Mouse (Mus musculus) kidney, embryonic 16.5 days (tissue): ENCODE measurements around the gene Zg16. TPM values are rescaled to one million over a fixed set of nuclear protein-coding genes. Genes with fewer than 3 reads are reported as not detected.

Source experiments
- ATAC-seq: fragments of 200-750 bp; cut with Nextera tagmentation; 2 replicates; pipeline ENCODE4 v1.8.0; 2017; ENCODE audit warnings: moderate TSS enrichment; ENCODE audit not compliant: low FRiP score, low TSS enrichment
- H3K27ac ChIP-seq: fragments of 300-500 bp; sonication (generic); 2 replicates; pipeline ENCODE4 v1.5.1; 2014; ENCODE audit warnings: low read length
- H3K27me3 ChIP-seq: fragments of 300-500 bp; sonication (generic); 2 replicates; pipeline ENCODE4 v1.6.1; 2014; ENCODE audit warnings: low read length, control low read depth, mixed read lengths; ENCODE audit not compliant: insufficient read depth
- H3K36me3 ChIP-seq: fragments of 300-500 bp; sonication (generic); 2 replicates; pipeline ENCODE4 v1.6.1; 2014; ENCODE audit warnings: low read length, control low read depth, mixed read lengths; ENCODE audit not compliant: insufficient read depth
- H3K4me1 ChIP-seq: fragments of 300-500 bp; sonication (generic); 2 replicates; pipeline ENCODE4 v1.6.1; 2014; ENCODE audit warnings: low read length, control low read depth, mixed read lengths; ENCODE audit not compliant: insufficient read depth
- H3K4me2 ChIP-seq: fragments of 300-500 bp; sonication (generic); replicated peaks from 2 replicates; pipeline ENCODE4 v1.6.1; 2014; ENCODE audit warnings: low read depth, low read length
- H3K4me3 ChIP-seq: fragments of 300-500 bp; sonication (generic); 2 replicates; pipeline ENCODE4 v1.5.1; 2014; ENCODE audit warnings: mild to moderate bottlenecking, low read length
- H3K9ac ChIP-seq: fragments of 300-500 bp; sonication (generic); replicated peaks from 2 replicates; pipeline ENCODE4 v1.6.1; 2014; ENCODE audit warnings: low read length
- H3K9me3 ChIP-seq: fragments of 300-500 bp; sonication (generic); 2 replicates; pipeline ENCODE4 v1.6.1; 2016; ENCODE audit warnings: low read length, control low read depth
- WGBS: fragments of 180-500 bp; shearing (Covaris S2); extraction: QIAGEN DNeasy Blood & Tissue Kit; methylation state at CpG from one replicate; pipeline ENCODE4 v1.1.7; 2014; 5-methylcytosine and 5-hydroxymethylcytosine counted together
- polyA plus RNA-seq: library from polyadenylated mRNA; unstranded; fragments of >200 nt; fragmentation: Nextera tagmentation; extraction: Ambion mirVana; gene quantifications from 2 replicates; pipeline ENCODE4 v1.2.1, GENCODE M21; 2015

Zg16 gene
- polyA plus RNA-seq, 1 experiment from 2014 or later = not detected

- WGBS = 24% methylated on average over 5 of the region's 5 CpGs
- Histone ChIP-seq H3K4me1 (peaks cover 30% of the 10 kb centered on the region), H3K27ac (no peak overlapping the region), H3K9ac (no peak overlapping the region), H3K36me3 (no peaks in the 10 kb centered on the region), H3K4me2 (no peak overlapping the region), H3K4me3 (no peak overlapping the region), H3K9me3 (no peaks in the 10 kb centered on the region), H3K27me3 (0 out of 2 replicates have a peak, but pooled peaks cover 11% of the 10 kb centered on the region)
- no peak for ATAC-seq
These were observed 30.8 kb upstream of the Zg16 start for GRCm38 (mm10) chr7:127117948-127118347.

- no peak overlapping the region for H3K4me3 ChIP-seq
- 0 out of 2 replicates have a peak, but pooled peaks cover 4% of the 10 kb centered on the region for H3K27me3 ChIP-seq
- H3K4me1 ChIP-seq = peaks cover 35% of the 10 kb centered on the region
- no peak overlapping the region for H3K9ac ChIP-seq
- no peak for ATAC-seq
- H3K4me2 ChIP-seq = no peak overlapping the region
- no peaks in the 10 kb centered on the region for H3K36me3 ChIP-seq
- 37% methylated on average over 11 of the region's 11 CpGs for WGBS
- no peaks in the 10 kb centered on the region for H3K9me3 ChIP-seq
- peak overlapping the region; percentile 43; the same call in 1 of the 2 replicates for H3K27ac ChIP-seq
These were observed 29.3 kb upstream of the Zg16 start for GRCm38 (mm10) chr7:127116331-127116935.

- no peak for ATAC-seq
- WGBS = 74% methylated on average over 11 of the region's 11 CpGs
These were observed 27.8 kb upstream of the Zg16 start for GRCm38 (mm10) chr7:127114920-127115319.

DNA sequence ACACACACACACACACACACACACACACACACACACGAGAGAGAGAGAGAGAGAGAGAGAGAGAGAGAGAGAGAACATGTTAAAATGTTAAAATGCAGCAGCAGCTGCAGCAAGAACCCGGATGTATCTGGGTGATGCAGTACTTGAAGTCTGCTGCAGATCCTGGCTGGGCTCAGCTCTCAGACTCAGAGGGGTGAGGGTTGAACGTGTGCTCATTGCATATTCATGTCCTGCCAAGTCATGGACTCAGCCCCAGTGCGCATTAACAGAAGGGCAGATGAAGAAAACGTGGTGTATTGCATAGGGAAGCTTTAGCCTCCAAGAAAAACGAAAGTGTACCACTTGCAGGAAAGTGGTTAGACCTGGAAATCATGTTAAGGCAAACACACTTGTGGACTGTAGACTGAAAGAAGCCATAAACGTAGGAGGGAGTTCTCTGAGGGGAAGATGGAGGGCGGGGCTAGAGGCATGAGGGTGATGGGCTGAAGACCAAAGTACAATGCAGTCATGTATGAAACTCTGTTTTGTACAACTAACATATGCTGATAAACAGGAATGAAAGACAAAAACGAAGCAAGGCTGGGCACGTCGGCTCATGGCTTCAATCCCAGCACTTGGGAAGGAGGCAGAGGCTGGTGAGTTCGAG lies 26.6 kb upstream of the Zg16 start:
- Histone ChIP-seq H3K9me3 (no peaks in the 10 kb centered on the region), H3K4me1 (peaks cover 30% of the 10 kb centered on the region), H3K27me3 (no peaks in the 10 kb centered on the region), H3K36me3 (no peaks in the 10 kb centered on the region), H3K4me3 (no peak overlapping the region), H3K9ac (no peak overlapping the region), H3K4me2 (0 out of 2 replicates have a peak overlapping the region, but pooled peaks have one; percentile 8), H3K27ac (peak overlapping the region; percentile 65)
- 0 out of 2 replicates have a peak, but pooled peaks have one; percentile 50 for ATAC-seq
- WGBS = 45% methylated on average over 12 of the region's 12 CpGs

More at GRCm38 (mm10) chr7:127114920-127115319, 27.8 kb upstream of the Zg16 start:
- Histone ChIP-seq H3K4me1 (peaks cover 35% of the 10 kb centered on the region), H3K36me3 (no peaks in the 10 kb centered on the region), H3K4me3 (no peak overlapping the region), H3K27ac (no peak overlapping the region), H3K4me2 (no peak overlapping the region), H3K9me3 (no peaks in the 10 kb centered on the region), H3K9ac (no peak overlapping the region), H3K27me3 (no peaks in the 10 kb centered on the region)

- no peak overlapping the region for H3K4me2 ChIP-seq
- no peak overlapping the region for H3K9ac ChIP-seq
- H3K9me3 ChIP-seq = no peaks in the 10 kb centered on the region
- no peaks in the 10 kb centered on the region for H3K36me3 ChIP-seq
- H3K4me3 ChIP-seq = no peak overlapping the region
- H3K27ac ChIP-seq = no peak overlapping the region
- WGBS = 31% methylated on average over 9 of the region's 9 CpGs
- peaks cover 24% of the 10 kb centered on the region for H3K4me1 ChIP-seq
- no peak for ATAC-seq
- no peaks in the 10 kb centered on the region for H3K27me3 ChIP-seq
These were observed 25.9 kb upstream of the Zg16 start for GRCm38 (mm10) chr7:127112921-127113597.

DNA sequence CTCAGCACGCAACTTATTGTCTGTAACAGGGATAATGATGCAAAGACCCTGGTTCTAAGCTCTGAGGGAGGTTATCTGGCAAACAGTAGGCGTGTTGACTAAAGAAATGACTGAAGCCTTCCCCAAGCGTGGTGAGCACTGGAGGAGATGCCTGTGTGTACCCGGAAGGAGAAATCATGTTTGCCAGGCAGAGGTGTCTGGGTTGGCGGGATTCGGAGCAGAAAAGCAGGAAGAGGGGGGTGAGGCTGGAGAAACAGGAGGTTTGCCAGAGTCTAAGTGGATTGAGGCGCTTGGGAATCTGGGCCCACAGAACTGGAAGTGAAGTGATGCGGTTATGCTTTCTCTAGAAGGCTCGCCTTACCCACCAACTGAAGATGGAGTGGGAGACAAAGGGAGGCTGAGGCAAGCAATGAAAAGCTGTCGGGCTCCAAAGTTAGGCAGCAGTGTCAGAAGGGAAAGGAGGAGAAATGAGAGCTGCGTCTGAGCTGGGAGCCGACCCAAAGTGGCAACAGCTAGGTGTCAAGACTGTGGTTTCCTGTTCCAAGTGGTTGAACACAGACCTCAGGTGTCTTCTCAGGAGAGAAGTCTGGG lies 25.2 kb upstream of the Zg16 start:
- Histone ChIP-seq H3K4me3 (no peak overlapping the region), H3K27me3 (no peaks in the 10 kb centered on the region), H3K4me1 (peaks cover 18% of the 10 kb centered on the region), H3K9ac (no peak overlapping the region), H3K36me3 (no peaks in the 10 kb centered on the region), H3K27ac (no peak overlapping the region), H3K9me3 (no peaks in the 10 kb centered on the region), H3K4me2 (no peak overlapping the region)
- ATAC-seq = no peak
- 73% methylated on average over 12 of the region's 12 CpGs for WGBS

GRCm38 (mm10) chr7:127111461-127111860 lies 24.3 kb upstream of the Zg16 start:
- no peak overlapping the region for H3K4me2 ChIP-seq
- no peak overlapping the region for H3K9ac ChIP-seq
- ATAC-seq = no peak
- no peak overlapping the region for H3K27ac ChIP-seq
- no peaks in the 10 kb centered on the region for H3K27me3 ChIP-seq
- H3K4me3 ChIP-seq = no peak overlapping the region
- 50% methylated on average over 6 of the region's 6 CpGs for WGBS
- H3K4me1 ChIP-seq = peaks cover 16% of the 10 kb centered on the region
- H3K36me3 ChIP-seq = no peaks in the 10 kb centered on the region
- no peaks in the 10 kb centered on the region for H3K9me3 ChIP-seq

DNA sequence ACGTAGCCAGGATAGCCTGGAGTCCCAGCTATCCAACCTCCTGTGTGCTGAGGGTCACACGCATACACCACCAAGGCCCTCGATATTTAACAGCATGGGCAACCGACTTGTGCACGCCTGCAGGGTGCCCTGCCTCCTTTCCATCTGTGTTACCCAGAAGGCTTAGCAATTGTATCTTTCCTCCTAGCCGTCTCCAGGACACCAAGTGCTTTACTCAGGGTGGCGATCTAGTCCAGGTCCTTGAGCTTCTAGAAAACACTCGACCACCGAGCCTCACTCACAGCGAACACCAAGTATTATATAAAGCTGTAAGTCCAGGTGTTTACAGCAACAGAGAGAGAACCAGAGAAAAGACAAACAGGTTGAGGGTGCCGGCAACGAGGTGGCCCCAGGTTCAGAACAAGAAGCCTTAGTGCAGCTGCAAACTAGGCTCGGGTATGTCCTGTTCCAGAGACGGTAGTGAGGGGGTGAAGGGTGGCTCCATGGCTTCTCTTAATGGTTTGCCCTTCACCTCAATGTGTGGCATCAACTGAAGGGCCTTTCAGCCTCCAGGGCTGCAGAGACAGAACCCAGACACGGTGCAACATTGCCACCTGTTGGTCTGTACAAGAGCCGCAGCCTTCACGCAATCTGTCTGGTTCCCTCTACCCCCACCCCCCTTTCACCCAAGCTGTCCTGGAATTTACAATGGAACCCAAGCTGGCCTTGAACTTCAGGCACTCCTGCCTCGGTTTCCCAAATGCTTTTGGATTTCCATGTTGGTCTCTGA lies 23.3 kb upstream of the Zg16 start:
- Histone ChIP-seq H3K27me3 (no peaks in the 10 kb centered on the region), H3K27ac (no peak overlapping the region), H3K4me1 (peaks cover 14% of the 10 kb centered on the region; the same call in 1 of the 2 replicates), H3K4me3 (no peak overlapping the region), H3K9ac (no peak overlapping the region), H3K4me2 (no peak overlapping the region), H3K9me3 (no peaks in the 10 kb centered on the region), H3K36me3 (no peaks in the 10 kb centered on the region)
- 49% methylated on average over 18 of the region's 18 CpGs for WGBS
- peak; percentile 13; the same call in 1 of the 2 replicates for ATAC-seq

- Histone ChIP-seq H3K4me2 (no peak overlapping the region), H3K4me1 (no peaks in the 10 kb centered on the region), H3K9ac (no peak overlapping the region), H3K4me3 (no peak overlapping the region), H3K9me3 (no peaks in the 10 kb centered on the region), H3K27ac (no peak overlapping the region), H3K27me3 (no peaks in the 10 kb centered on the region), H3K36me3 (no peaks in the 10 kb centered on the region)
- no peak for ATAC-seq
- 79% methylated on average over 7 of the region's 7 CpGs for WGBS
These were observed 18.4 kb upstream of the Zg16 start for GRCm38 (mm10) chr7:127105551-127105950.
